Mouse (Mus musculus) liver, adult (tissue): ENCODE results near the gene Trpm5.

Experiments used
- GATA4 ChIP-seq: IDR thresholded peaks from 2 replicates; pipeline ENCODE4 v1.6.1; 2014; ENCODE audit warnings: mild to moderate bottlenecking, low read length; ENCODE audit not compliant: insufficient replicate concordance

The Trpm5 gene

DNA sequence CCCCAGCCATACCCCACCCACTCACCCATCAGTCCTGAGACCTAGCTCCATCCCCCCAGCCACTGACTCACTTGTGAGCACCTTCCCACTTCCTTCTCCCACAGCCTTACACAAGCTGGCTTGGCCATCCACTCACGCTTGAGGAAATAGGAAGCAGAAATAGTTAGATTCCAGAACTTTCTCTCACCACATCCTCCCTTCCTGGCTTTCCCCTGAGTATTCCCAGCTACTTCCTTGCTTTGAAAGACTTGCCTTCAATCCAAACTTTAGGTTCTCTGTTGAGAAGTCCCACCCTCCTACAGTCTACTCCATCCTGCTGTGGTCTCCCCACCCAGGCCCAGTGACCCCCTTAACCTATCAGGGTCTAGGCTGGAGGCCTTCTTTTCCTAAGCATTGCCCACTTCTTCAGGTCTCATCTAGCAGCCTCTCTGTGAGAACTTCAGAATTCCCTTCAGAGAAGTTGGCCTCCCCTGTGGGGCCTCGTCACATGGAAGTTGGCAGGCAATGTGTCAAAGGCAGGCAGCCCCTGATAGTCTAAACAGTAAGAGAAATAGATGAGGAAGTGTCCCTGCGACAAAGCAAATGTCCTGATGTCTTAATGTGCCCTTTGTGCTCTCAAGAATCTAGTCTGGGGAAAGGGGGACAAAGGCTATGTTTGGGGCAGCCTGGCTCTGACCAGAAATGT is 53.2 kb downstream of the Trpm5 start:
- TF ChIP-seq GATA4, result no peak

DNA sequence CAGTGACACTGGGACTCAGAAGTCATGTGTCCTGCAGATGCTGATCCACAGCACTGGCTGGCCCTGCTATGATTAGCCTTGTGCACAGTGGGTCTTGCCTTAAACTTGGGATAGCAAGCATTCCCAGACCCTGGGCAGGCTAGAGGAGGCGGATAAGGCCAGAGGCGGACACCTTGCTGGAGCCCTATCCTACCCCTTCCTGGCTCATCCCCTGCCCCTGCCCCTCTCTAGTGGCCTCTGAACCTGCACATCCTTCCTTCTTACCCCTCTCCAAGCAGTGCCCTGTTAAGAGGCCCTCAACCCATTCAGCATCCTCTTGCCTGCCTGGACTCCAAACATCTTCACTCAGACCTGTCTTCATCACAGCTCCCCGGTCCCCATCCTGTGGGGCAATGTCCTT is 53.9 kb downstream of the Trpm5 start:
- TF ChIP-seq GATA4, result no peak

- no peak for TF ChIP-seq GATA4
Observed at GRCm38 (mm10) chr7:143038174-143038931, 56.1 kb downstream of the Trpm5 start.

DNA sequence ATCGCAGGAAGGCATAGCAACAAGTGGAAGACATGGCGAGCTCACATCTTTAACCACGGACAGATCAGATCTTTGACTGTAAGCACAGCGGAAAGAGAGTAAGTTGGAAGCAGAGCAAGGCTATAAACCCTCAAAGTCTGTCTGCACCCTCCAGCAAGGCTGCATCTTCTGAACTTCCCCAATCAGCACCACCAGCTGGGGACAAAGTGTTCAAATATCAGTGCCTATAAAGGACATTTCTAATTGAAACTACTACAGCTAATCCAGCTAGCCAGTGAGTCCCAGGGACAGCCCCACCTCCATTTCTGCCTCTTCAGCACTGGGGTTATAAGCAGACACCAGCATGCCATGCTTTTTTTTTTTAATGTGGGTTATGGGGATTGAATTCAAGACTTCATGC is 57.1 kb downstream of the Trpm5 start:
- no peak for TF ChIP-seq GATA4

DNA sequence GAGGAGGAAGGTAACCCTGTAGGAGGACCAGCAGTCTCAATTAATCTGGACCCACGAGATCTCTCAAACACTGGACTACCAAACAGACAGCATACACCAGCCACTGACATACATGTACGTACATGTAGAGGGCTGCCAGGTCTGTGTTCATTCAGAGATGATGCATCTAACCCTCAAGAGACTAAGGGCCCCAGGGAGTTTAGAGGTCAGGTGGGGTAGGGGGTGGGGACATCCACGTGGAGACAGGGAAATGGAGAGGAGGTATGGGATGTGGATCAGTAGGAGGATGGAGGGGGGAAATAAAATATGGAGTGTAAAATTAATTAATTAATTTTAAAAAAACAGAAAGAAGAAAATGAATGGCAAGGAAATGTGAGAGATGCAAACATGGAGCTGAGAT is 57.7 kb downstream of the Trpm5 start:
- TF ChIP-seq GATA4, result no peak

DNA sequence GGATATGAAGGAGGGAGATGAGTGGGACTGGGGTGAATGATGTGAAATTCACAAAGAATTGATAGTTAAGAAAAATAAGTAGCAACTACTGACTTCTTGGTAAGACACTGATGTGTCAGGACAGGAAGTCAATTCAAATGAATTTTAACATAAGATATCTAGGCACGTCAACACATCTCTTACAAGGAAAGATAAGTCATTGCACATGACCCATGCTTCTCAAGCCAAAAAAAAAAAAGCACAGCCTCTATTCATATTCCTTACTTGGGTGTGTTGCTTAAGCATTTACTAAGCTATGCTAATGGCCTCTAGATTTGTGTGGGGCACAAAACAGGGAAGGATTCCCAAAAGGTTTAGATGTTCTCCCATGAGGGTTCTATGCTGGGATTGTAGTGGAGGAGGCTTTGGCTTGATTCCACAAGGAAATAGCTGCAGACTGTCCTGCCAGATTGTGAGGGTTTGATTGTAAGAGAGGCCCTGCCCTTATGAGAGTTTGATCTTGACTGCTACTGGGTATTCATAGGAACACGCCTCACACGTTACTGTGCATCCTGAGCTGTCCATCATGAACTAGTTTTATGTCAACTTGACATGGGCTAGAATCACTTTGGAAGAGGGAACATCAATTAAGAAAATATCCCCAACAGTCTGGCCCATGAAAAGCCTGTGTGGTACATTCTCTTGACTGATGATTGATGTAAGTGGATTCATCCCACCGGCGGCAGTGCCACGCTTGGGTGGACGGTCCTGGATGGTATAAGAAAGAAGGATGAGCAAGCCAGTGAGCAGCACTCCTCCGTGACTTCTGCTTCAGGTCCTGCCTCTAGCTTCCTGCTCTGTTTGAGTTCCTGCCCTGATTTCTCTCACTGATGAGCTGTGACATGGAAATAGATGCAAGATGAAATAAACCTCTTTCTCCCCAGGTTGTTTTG is 59.7 kb downstream of the Trpm5 start:
- no peak for TF ChIP-seq GATA4

- no peak for TF ChIP-seq GATA4
Observed at GRCm38 (mm10) chr7:143034112-143034511, 60.3 kb downstream of the Trpm5 start.

- TF ChIP-seq GATA4, result no peak
Observed at GRCm38 (mm10) chr7:143033581-143033980, 60.9 kb downstream of the Trpm5 start.

DNA sequence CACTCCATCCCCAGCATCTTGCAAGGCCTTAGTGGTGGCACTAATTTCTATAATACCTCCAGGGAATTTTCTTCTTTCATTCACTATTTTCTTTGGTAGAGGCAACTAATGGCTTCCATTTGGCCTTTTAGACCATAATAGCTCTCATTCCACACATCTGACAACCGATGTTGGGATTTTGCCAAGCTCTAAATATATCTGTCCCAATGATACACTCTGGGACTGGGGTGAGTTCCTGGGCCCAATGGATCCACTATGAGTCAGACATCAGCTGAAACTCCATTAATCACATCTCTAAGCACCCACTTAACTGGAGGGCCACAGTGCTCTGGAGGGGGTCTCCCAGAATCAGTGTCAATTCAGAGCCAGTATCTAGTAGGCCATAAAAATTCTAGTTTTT is 62.6 kb downstream of the Trpm5 start:
- no peak for TF ChIP-seq GATA4

- no peak for TF ChIP-seq GATA4
Observed at GRCm38 (mm10) chr7:143027196-143027595, 67.2 kb downstream of the Trpm5 start.

DNA sequence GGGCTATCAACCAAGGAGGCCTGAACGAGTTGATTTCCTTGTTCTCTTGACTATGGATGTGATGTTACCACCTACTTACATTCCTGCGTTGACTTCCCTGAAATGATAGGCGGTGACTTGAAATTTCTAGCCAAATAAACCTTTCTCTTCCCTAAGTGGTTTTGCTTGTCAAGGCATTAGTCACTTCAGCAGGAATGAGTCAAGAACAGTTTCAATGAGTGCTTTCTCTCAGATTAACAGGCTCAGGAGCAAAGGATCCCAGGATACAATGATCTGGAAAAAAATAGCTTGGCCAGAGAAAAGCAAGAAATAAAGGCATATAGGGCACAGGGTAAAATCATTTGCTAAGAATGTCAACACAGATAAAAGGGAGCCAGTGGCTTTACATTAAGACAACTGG is 68.9 kb downstream of the Trpm5 start:
- no peak for TF ChIP-seq GATA4

- TF ChIP-seq GATA4, result no peak
Observed at GRCm38 (mm10) chr7:143024293-143024692, 70.1 kb downstream of the Trpm5 start.

GRCm38 (mm10) chr7:143023499-143023898 is 70.9 kb downstream of the Trpm5 start:
- TF ChIP-seq GATA4, result no peak

- no peak for TF ChIP-seq GATA4
Observed at GRCm38 (mm10) chr7:143021356-143022164, 72.9 kb downstream of the Trpm5 start.

DNA sequence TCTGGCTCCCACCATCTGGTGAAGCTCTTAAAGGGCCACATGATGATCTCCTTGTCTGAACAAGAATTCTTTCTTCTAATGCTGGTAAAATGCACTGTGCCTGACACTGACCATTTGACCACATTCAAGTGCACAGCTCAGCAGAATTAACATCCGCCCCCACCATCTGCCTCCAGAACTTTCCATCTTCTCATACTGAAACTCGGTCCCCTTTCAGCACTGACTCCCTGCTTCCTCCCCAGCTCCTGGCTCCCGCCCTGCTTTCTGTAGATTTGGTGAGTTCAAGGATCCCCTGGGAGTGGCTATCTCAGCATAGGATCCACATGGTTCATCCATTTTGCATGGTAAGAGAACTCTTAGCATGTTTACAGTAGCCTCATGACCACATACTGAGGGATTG is 73.7 kb downstream of the Trpm5 start:
- TF ChIP-seq GATA4, result no peak

DNA sequence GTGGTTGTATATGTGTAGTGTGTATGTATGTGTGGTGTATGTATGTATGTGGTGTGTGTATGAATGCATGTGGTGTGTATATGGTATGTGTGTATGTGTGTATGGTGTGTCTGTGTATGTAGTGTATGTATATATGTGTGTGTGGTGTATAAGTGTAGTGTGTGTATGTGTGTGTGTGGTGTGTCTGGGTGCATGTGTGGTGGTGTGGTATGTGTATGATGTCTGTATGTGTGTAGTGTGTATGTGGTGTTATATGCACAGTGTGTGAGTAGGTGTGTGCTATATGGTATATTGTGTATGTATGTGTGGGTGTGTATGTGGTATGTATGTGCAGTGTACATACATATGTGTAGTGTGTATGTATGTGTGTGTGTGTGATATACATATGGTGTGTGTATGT is 74.4 kb downstream of the Trpm5 start:
- TF ChIP-seq GATA4, result no peak
